ENCODE assay signal across 8 mouse cellular contexts in genomic region chr5:22549366-22550032, GRCm38 (mm10). TPM values are rescaled to one million over a fixed set of nuclear protein-coding genes. Genes with fewer than 3 reads are reported as not detected.
DNase-seq lines count a peak whose midpoint lies in the region; ATAC-seq lines count a peak whose summit lies in the region.

No protein-coding gene starts in this region.

- peak overlapping the region; percentile 78 for H3K4me3 ChIP-seq in kidney, embryonic 15.5 days (replicated peaks)
- peak overlapping the region; percentile 66 for H3K4me3 ChIP-seq in hindbrain, embryonic 13.5 days

- intact Hi-C loops in left cerebral cortex, postnatal 10 days (cut with DNase I): no loop called here

- DNase-seq in kidney, postnatal 10 days: no peak
- peak; percentile 45 for DNase-seq in adipocyte (ENCODE audit: low spot score)
- DNase-seq in urinary bladder, postnatal 10 days (ENCODE audit: low spot score): no peak
- no peak for DNase-seq in left cerebral cortex, postnatal 10 days (ENCODE audit: extremely low spot score in 1 of 2, low spot score in 2 of 2)
- DNase-seq in layer of hippocampus, adult 11-12 months (ENCODE audit: low spot score): no peak

- 12% methylated on average over 11 of the region's 11 CpGs for whole genome bisulfite sequencing in kidney, embryonic 15.5 days
- WGBS in hindbrain, embryonic 13.5 days: 16% methylated on average over 11 of the region's 11 CpGs

- ATAC-seq in kidney, embryonic 15.5 days (replicated peaks; ENCODE audit: low FRiP score): no peak; the same call in 1 of the 2 replicates
- ATAC-seq in hindbrain, embryonic 13.5 days (ENCODE audit: low FRiP score): no peak; the same call in 1 of the 2 replicates
- ATAC-seq in megakaryocyte-erythroid progenitor cell, adult 5-6 weeks (replicated peaks; ENCODE audit: low FRiP score, low TSS enrichment, poor library complexity, severe bottlenecking): peak; percentile 53

- H3K4me1 ChIP-seq in kidney, embryonic 15.5 days: peaks cover 9% of the 10 kb centered on the region
- H3K4me1 ChIP-seq in hindbrain, embryonic 13.5 days (replicated peaks): peaks cover 13% of the 10 kb centered on the region

- no peaks in the 10 kb centered on the region for H3K27me3 ChIP-seq in kidney, embryonic 15.5 days
- H3K27me3 ChIP-seq in hindbrain, embryonic 13.5 days: no peaks in the 10 kb centered on the region

- no peaks in the 10 kb centered on the region for H3K9me3 ChIP-seq in kidney, embryonic 15.5 days (replicated peaks)
- no peaks in the 10 kb centered on the region for H3K9me3 ChIP-seq in hindbrain, embryonic 13.5 days

- peaks cover 27% of the 10 kb centered on the region for H3K36me3 ChIP-seq in kidney, embryonic 15.5 days
- H3K36me3 ChIP-seq in hindbrain, embryonic 13.5 days: peaks cover 21% of the 10 kb centered on the region

- H3K27ac ChIP-seq in kidney, embryonic 15.5 days: peak overlapping the region; percentile 89
- peak overlapping the region; percentile 85 for H3K27ac ChIP-seq in hindbrain, embryonic 13.5 days

- peak overlapping the region; percentile 71 for H3K9ac ChIP-seq in kidney, embryonic 15.5 days
- peak overlapping the region; percentile 74 for H3K9ac ChIP-seq in hindbrain, embryonic 13.5 days

- peak overlapping the region; percentile 67 for H3K4me2 ChIP-seq in kidney, embryonic 15.5 days
- peak overlapping the region; percentile 78 for H3K4me2 ChIP-seq in hindbrain, embryonic 13.5 days

RNA-seq across cellular contexts. Expression of gene Orc5, which starts 0.7 kb away (rescaled TPM):
- polyA plus RNA-seq in kidney, embryonic 15.5 days (2015; fragmentation: Nextera tagmentation; extraction: Ambion mirVana): 37.4 and 40.6 TPM in 2 replicates
- 37.8 and 38.2 TPM in 2 replicates for polyA plus RNA-seq in hindbrain, embryonic 13.5 days (2015; fragmentation: Nextera tagmentation; extraction: Ambion mirVana)
- total RNA-seq in megakaryocyte-erythroid progenitor cell, adult 5-6 weeks (2014; fragmentation: Nextera tagmentation): 75.4 and 86.9 TPM in 2 replicates
- total RNA-seq in megakaryocyte-erythroid progenitor cell, adult 5-6 weeks (2017): 71.2 and 90.9 TPM in 2 replicates
- 10 to 100 TPM; 23.1 TPM for total RNA-seq in left cerebral cortex, postnatal 10 days (2021)
